Mouse (Mus musculus) liver, embryonic 13.5 days (tissue): ENCODE results near the gene Ttc9. TPM values are rescaled to one million over a fixed set of nuclear protein-coding genes. Genes with fewer than 3 reads are reported as not detected.

Source experiments
- ATAC-seq: fragments of 200-750 bp; cut with Nextera tagmentation; 2 replicates; pipeline ENCODE4 v1.8.0; 2017; ENCODE audit warnings: low read depth, mild to moderate bottlenecking, moderate number of reproducible peaks, moderate library complexity
- DNase-seq: peaks from one replicate; pipeline ENCODE4 v3.0.0; 2022
- H3K27ac ChIP-seq: fragments of 300-500 bp; sonication (generic); 2 replicates; pipeline ENCODE4 v1.5.1; 2015; ENCODE audit warnings: moderate library complexity, mild to moderate bottlenecking, inconsistent platforms
- H3K27me3 ChIP-seq: fragments of 300-500 bp; sonication (generic); 2 replicates; pipeline ENCODE4 v1.6.1; 2015; ENCODE audit warnings: mild to moderate bottlenecking, inconsistent platforms
- H3K36me3 ChIP-seq: fragments of 300-500 bp; sonication (generic); 2 replicates; pipeline ENCODE4 v1.6.1; 2015; ENCODE audit warnings: mild to moderate bottlenecking, inconsistent platforms
- H3K4me1 ChIP-seq: fragments of 300-500 bp; sonication (generic); replicated peaks from 2 replicates; pipeline ENCODE4 v1.6.1; 2015; ENCODE audit warnings: inconsistent platforms
- H3K4me2 ChIP-seq: fragments of 300-500 bp; sonication (generic); 2 replicates; pipeline ENCODE4 v1.6.1; 2015; ENCODE audit warnings: inconsistent platforms, mild to moderate bottlenecking, moderate library complexity
- H3K4me3 ChIP-seq: fragments of 300-500 bp; sonication (generic); replicated peaks from 2 replicates; pipeline ENCODE4 v1.5.1; 2015; ENCODE audit warnings: mild to moderate bottlenecking, inconsistent platforms
- H3K9ac ChIP-seq: fragments of 300-500 bp; sonication (generic); 2 replicates; pipeline ENCODE4 v1.6.1; 2015; ENCODE audit warnings: mild to moderate bottlenecking, inconsistent platforms
- H3K9me3 ChIP-seq: fragments of 300-500 bp; sonication (generic); replicated peaks from 2 replicates; pipeline ENCODE4 v1.6.1; 2016; ENCODE audit warnings: inconsistent platforms
- WGBS: fragments of 180-500 bp; shearing (Covaris S2); methylation state at CpG from one replicate; pipeline ENCODE4 v1.1.7; 2015; ENCODE audit not compliant: insufficient replicate concordance; 5-methylcytosine and 5-hydroxymethylcytosine counted together
- polyA plus RNA-seq: library from polyadenylated mRNA; unstranded; fragments of >200 nt; fragmentation: Nextera tagmentation; extraction: Ambion mirVana; gene quantifications from 2 replicates; pipeline ENCODE4 v1.2.1, GENCODE M21; 2015

The Ttc9 gene
- 0.02 and 0.05 TPM in 2 replicates for polyA plus RNA-seq

DNA sequence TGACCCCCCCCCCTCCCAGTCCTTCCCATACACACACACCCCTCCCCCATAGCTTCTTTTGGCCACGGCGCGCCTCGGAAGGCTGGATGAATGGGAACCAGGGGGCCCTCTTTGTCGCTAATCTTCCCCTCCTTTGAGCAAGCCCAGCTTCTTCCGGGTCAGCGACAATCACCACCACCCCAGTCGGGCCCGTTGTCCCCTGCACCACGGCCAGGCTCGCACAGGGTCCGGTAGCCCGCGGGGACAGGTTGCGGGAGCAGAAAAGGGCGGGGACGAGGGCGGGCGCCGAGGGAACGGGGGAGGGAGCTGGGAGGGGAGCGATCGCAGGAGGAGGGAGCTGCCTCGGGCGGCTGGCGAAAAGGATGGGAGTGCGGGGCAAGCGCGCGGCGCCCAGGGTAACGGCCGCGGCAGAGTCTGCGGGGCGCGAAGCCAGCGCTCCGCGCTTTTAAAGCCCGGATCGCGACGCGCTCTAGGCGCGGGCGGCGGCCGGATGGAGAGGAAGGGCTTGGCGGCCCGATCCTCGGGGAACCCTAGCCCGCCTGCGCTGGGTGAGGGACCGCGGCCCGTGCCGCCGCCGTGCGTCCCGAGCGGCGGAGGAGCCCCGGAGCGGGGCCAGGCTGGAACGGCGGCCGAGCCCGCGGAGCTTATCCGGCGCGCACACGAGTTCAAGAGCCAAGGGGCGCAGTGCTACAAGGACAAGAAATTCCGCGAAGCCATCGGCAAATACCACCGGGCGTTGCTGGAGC lies at the start of gene Ttc9:
Gene Ttc9, plus strand, starts transcription at position 335 of the 746 bp plus-strand sequence.
- H3K27me3 ChIP-seq, result peaks cover 65% of the 10 kb centered on the region
- ATAC-seq (no peak), DNase-seq (no peak)
- no peak within 1 kb of the TSS for H3K27ac ChIP-seq
- no peaks in the 10 kb centered on the region for H3K36me3 ChIP-seq
- H3K9ac ChIP-seq, result no peak within 1 kb of the TSS
- H3K4me2 ChIP-seq, result peak within 1 kb of the TSS; percentile 64
- peaks cover 5% of the 10 kb centered on the region; the same call in 1 of the 2 replicates for H3K4me1 ChIP-seq
- H3K9me3 ChIP-seq, result no peaks in the 10 kb centered on the region
- peak within 1 kb of the TSS; percentile 48 for H3K4me3 ChIP-seq
- 1% methylated on average over 79 of the region's 82 CpGs for WGBS

DNA sequence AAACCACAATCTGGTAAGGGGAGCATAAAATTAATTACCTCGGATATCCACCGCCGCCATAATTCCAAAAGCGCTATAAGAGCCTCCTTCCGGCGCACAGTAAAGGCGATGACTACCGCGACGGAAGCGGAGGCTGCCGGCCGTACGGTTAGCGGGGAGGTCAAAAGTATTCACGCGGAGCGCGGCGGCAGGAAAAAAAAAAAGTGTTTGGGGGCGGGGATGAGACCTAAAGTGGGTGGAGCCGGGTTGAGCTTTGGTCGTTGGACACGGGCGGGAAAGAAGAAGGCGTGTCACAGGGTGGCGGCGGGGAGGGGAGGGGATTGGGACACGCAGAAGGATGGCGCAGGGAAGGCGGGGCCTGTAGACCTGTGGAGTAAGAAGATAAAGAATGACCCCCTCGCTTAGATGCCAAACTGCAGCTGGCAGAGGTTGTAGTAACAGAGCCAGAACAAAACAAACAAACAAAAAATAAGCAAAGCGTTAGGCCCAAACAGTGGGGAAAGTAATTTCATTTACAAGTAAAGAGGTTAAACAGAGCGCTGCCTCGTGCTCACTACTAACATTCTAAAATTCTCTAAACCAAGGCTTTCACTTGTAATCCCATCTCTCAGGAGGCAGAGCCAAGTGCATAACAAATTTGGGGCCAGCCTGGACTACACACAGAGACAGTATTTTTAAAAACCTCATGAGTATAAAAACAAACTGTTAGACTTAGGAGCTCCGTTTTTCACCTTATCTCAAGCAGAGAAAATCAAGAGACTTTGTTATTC lies 36.0 kb upstream of the Ttc9 start, which contains the start of gene Med6:
Gene Med6, minus strand, starts transcription at position 107 of the 770 bp plus-strand sequence.
- Histone ChIP-seq H3K4me2 (peak within 1 kb of the TSS; percentile 65), H3K27ac (peak within 1 kb of the TSS; percentile 93), H3K27me3 (peaks cover 6% of the 10 kb centered on the region; the same call in 1 of the 2 replicates), H3K4me1 (peaks cover 29% of the 10 kb centered on the region), H3K9me3 (no peaks in the 10 kb centered on the region), H3K4me3 (peak within 1 kb of the TSS; percentile 88), H3K36me3 (peaks cover 10% of the 10 kb centered on the region), H3K9ac (peak within 1 kb of the TSS; percentile 84)
- ATAC-seq (peak; percentile 96), DNase-seq (peak; percentile 97)
- WGBS, result 2% methylated on average over 36 of the region's 36 CpGs

DNA sequence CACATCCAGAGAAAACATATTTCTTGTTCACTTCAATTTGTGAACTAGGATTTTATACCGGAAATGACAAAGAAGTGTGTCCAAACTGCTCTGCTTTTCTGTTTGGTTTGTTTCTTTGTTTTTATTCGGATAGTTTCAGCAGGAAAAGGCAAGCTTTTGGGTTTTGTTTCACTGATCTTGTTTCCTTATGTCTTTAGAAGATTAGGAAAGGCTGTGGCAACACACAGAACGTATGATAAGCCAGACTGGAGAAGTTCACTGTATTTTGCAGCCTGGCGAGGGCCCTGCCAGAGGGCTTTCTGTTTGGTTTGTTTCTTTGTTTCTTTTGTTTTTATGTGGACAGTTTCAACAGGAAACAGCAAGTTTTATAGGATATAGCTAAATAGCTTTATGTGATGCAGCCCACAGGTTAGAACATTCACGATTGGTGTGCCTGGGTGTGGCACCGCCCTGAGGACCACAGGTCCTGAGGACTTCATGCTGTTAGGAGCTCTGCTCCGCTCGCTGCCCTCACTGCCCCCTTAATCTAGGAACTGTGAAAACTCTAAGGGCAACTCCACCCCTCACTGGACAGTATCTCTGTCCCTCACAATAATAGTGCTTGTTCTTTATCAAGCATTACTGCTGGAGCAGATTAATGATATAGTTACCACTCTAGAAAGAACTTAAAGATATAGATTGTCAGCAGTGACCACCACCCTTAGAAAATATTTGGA lies 34.3 kb upstream of the Ttc9 start:
- Histone ChIP-seq H3K9me3 (no peaks in the 10 kb centered on the region), H3K4me1 (peaks cover 29% of the 10 kb centered on the region), H3K4me3 (no peak overlapping the region), H3K27ac (peak overlapping the region; percentile 93), H3K36me3 (no peaks in the 10 kb centered on the region), H3K4me2 (peak overlapping the region; percentile 45), H3K27me3 (peaks cover 17% of the 10 kb centered on the region), H3K9ac (peak overlapping the region; percentile 33)
- 26% methylated on average over 8 of the region's 8 CpGs for WGBS
- peak; percentile 48 for DNase-seq
- peak; percentile 68 for ATAC-seq

DNA sequence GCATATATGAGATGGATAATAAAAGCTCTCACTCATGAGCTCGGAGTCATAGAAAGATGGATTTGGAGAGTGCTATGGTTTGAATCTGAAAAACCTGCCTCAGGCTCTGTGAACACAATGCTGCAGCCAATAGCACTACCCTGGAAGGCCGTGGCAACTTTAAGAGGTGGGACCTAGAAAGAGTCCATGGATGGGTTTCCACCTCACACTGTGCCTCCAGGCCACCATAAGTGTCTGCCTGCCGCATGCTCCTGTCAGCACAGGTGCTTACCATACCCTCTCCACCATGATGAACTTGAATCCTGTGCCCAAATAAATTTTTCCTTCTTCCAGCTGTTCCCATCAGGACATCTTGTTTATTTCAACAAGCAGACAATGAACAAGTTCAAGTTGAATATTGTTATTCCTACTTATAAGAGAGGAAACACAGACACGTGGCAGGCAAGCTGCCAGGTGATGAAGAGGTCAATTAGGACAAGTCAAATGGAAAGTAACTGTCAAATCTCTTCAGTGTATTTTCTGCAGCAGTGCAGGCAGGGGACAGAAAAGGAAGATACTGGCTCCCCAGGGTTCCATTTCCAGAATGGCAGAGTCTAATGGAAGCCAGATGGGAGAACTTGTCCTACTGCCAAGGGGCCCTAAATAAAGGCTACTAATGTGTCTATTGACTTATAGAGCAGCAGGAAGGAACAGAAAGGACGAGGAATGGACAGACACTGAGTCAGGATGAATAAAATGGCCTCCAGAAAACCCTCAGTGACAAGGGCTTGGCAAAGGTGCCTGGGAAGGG lies 25.9 kb upstream of the Ttc9 start:
- Histone ChIP-seq H3K9ac (no peak overlapping the region), H3K4me3 (no peak overlapping the region), H3K4me1 (no peaks in the 10 kb centered on the region), H3K27me3 (peaks cover 14% of the 10 kb centered on the region), H3K27ac (no peak overlapping the region), H3K4me2 (no peak overlapping the region), H3K36me3 (no peaks in the 10 kb centered on the region), H3K9me3 (no peaks in the 10 kb centered on the region)
- ATAC-seq, result no peak
- DNase-seq, result no peak
- 50% methylated on average over 5 of the region's 5 CpGs for WGBS

DNA sequence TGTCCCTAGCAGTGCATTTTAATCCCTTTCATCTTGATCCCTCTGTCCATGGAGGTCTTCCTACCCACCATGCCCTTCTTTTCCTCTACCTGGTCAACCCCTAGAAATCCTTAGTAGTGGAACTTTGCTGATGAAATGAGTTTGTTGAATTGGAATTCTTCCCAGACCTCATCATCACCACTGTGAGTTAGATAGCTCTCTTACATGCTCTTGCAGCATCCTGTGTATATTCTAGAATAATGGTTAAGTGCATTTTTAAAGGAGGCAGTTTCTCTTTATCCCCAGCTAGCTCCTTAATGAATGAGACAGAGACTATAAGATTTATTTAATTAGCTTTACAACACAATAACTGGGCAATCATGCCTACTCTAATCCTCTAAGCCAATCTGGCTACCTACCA lies 21.6 kb upstream of the Ttc9 start:
- no peak overlapping the region for H3K4me3 ChIP-seq
- no peaks in the 10 kb centered on the region for H3K27me3 ChIP-seq
- no peaks in the 10 kb centered on the region for H3K9me3 ChIP-seq
- DNase-seq, result no peak
- ATAC-seq, result no peak
- no peak overlapping the region for H3K27ac ChIP-seq
- no peak overlapping the region for H3K9ac ChIP-seq
- no peak overlapping the region for H3K4me2 ChIP-seq
- H3K4me1 ChIP-seq, result no peaks in the 10 kb centered on the region
- no peaks in the 10 kb centered on the region for H3K36me3 ChIP-seq

DNA sequence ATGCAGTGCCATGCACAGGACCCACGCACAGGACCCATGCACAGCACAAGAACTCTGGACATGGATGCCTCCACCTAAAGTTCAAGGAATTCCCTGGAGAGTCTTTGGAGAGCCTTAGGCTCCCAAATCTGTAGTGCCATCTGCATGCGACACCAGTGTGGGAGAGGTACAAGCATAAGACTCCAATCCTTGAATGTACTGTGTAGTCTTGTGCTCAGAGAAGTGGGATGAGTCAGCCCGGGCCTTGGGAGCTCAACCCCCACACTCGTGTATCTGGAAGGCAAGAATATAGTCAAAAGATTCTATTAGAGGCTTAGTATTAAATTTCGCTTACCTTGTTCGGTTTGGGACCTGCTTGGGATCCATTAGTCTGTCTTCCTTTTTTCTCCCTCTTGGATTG lies 15.2 kb upstream of the Ttc9 start:
- 61% methylated on average over 6 of the region's 6 CpGs for WGBS
- Histone ChIP-seq H3K27ac (no peak overlapping the region), H3K4me1 (no peaks in the 10 kb centered on the region), H3K4me2 (no peak overlapping the region), H3K27me3 (no peaks in the 10 kb centered on the region), H3K4me3 (no peak overlapping the region), H3K36me3 (no peaks in the 10 kb centered on the region), H3K9ac (no peak overlapping the region), H3K9me3 (no peaks in the 10 kb centered on the region)
- DNase-seq, result no peak
- ATAC-seq, result no peak

DNA sequence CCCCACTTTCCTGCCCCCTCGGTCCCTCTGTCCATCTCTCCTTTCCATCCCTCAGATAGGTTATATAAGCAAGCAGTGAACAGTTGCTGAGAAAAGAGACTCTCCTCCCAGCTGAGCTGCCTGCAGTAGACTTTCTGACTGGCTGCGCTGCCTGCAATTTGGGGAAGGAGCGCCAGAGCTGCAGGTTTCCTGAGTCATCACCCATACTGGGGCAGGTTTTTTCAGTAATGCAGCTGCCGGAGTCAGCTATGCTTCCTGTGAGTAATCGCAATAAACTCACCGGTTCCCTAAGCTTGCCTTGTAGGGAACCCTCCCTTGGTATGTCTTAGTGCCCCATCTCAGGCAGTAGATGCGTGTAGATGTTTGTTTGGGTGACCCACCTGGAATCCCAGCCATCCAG lies 14.1 kb upstream of the Ttc9 start:
- Histone ChIP-seq H3K9ac (no peak overlapping the region), H3K9me3 (no peaks in the 10 kb centered on the region), H3K4me1 (no peaks in the 10 kb centered on the region), H3K27me3 (no peaks in the 10 kb centered on the region), H3K4me2 (no peak overlapping the region), H3K36me3 (no peaks in the 10 kb centered on the region), H3K27ac (no peak overlapping the region), H3K4me3 (no peak overlapping the region)
- ATAC-seq (no peak), DNase-seq (no peak)
- 58% methylated on average over 7 of the region's 7 CpGs for WGBS

DNA sequence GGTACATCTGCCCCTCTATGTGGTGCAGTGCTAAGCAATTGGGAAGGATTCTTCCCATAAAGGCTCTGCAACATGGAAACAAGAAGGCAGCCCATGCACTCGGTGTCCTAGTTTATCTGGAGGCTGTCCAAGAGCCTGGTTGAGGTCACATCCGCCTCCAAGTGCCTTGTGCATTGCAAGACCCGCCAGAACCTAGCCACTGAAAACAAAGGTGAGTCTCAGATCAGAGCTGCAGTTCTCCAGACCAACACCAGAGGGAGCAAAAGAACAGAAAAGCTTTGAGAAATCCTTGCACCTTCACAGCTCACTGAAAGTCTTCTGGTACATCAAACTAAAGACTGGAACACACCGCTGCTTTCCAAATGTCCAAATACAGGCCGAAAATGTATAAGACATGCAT lies 11.7 kb upstream of the Ttc9 start:
- no peaks in the 10 kb centered on the region for H3K4me1 ChIP-seq
- DNase-seq (peak; percentile 6), ATAC-seq (no peak)
- no peaks in the 10 kb centered on the region for H3K36me3 ChIP-seq
- no peak overlapping the region for H3K27ac ChIP-seq
- H3K9ac ChIP-seq, result no peak overlapping the region
- no peak overlapping the region for H3K4me3 ChIP-seq
- no peaks in the 10 kb centered on the region for H3K9me3 ChIP-seq
- 11% methylated on average over 5 of the region's 5 CpGs for WGBS
- peaks cover 8% of the 10 kb centered on the region; the same call in 1 of the 2 replicates for H3K27me3 ChIP-seq
- no peak overlapping the region for H3K4me2 ChIP-seq

DNA sequence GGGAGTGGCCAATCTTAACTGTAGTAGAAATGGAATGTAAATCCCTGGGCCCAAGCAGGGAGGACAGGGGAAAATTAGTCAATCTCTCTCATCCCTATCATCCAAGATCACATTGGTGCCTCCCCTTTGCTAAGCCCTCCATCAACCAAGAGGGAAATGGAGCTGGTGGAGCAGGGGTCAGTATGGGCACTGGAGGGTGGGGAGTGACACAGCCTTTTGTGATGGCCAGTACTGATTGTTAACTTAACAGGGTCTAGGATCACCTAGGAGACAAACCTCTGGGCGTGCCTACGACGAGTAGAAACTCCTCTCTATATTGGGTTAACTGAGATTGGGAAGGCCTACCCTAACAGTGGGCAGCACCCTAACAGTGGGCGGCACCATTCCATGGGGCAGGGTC lies 7.7 kb upstream of the Ttc9 start:
- ATAC-seq, result no peak
- no peak overlapping the region for H3K4me2 ChIP-seq
- H3K4me1 ChIP-seq, result no peaks in the 10 kb centered on the region
- peaks cover 26% of the 10 kb centered on the region; the same call in 1 of the 2 replicates for H3K27me3 ChIP-seq
- no peaks in the 10 kb centered on the region for H3K36me3 ChIP-seq
- no peak overlapping the region for H3K27ac ChIP-seq
- no peak overlapping the region for H3K9ac ChIP-seq
- H3K9me3 ChIP-seq, result no peaks in the 10 kb centered on the region
- DNase-seq, result no peak
- no peak overlapping the region for H3K4me3 ChIP-seq
- WGBS, result 49% methylated on average over 4 of the region's 4 CpGs

DNA sequence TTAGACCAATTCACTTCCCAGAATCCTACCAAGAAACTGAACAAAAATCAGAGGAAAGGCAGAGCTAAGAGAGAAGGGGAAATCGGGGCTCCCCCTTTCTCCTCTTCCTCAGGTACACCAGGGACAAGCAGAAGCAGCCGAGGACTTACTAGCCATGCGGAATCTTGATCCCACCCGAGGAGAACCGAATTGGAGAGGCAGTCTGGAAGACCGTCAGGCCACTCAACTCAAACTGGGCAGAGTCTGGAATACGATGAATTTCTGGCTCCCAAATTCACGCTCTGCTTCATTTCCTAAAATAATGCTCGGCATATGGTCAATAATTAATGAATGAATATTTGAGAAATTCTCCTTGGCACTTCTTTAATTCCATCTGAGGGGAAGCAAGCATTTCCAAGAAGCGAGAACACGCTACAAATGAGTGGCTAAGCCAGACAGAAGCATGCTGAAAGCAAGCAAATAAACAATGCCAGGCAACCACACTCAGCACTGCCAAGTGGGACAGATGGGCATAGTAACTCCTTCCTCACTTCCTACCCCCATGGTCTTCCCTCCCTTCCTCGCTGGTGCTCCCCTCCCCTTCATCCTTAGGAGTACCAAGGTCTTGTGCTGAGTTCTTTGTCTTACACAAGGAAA lies 4.7 kb upstream of the Ttc9 start:
- ATAC-seq (no peak), DNase-seq (no peak)
- Histone ChIP-seq H3K9me3 (no peaks in the 10 kb centered on the region), H3K36me3 (no peaks in the 10 kb centered on the region), H3K27ac (no peak overlapping the region), H3K4me2 (no peak overlapping the region), H3K4me1 (0 out of 2 replicates have a peak, but pooled peaks cover 4% of the 10 kb centered on the region), H3K4me3 (no peak overlapping the region), H3K27me3 (peaks cover 54% of the 10 kb centered on the region), H3K9ac (no peak overlapping the region)
- 59% methylated on average over 12 of the region's 12 CpGs for WGBS
